Mouse (Mus musculus) forebrain, embryonic 11.5 days (tissue): ENCODE data around the gene Arid1b. TPM values are rescaled to one million over a fixed set of nuclear protein-coding genes. Genes with fewer than 3 reads are reported as not detected.

Experiments
- ATAC-seq: fragments of 200-750 bp; cut with Nextera tagmentation; replicated peaks from 2 replicates; pipeline ENCODE4 v1.8.0; 2017; ENCODE audit warnings: moderate TSS enrichment; ENCODE audit not compliant: low FRiP score
- DNase-seq: peaks from one replicate; pipeline ENCODE4 v3.0.0-alpha.2; 2017; ENCODE audit warnings: low spot score
- H3K27ac ChIP-seq: fragments of 300-500 bp; sonication (generic); 2 replicates; pipeline ENCODE4 v1.5.1; 2014; ENCODE audit warnings: low read depth, low read length
- H3K27me3 ChIP-seq: fragments of 300-500 bp; sonication (generic); 2 replicates; pipeline ENCODE4 v1.6.1; 2014; ENCODE audit warnings: mild to moderate bottlenecking, low read length, mixed read lengths; ENCODE audit not compliant: control insufficient read depth, insufficient read depth
- H3K36me3 ChIP-seq: fragments of 300-500 bp; sonication (generic); 2 replicates; pipeline ENCODE4 v1.6.1; 2014; ENCODE audit warnings: mild to moderate bottlenecking, low read length, moderate library complexity, mixed read lengths; ENCODE audit not compliant: control insufficient read depth, insufficient read depth
- H3K4me1 ChIP-seq: fragments of 300-500 bp; sonication (generic); replicated peaks from 2 replicates; pipeline ENCODE4 v1.6.1; 2014; ENCODE audit warnings: low read length, mixed read lengths; ENCODE audit not compliant: control insufficient read depth, insufficient read depth
- H3K4me2 ChIP-seq: fragments of 300-500 bp; sonication (generic); 2 replicates; pipeline ENCODE4 v1.6.1; 2014; ENCODE audit warnings: low read depth, mild to moderate bottlenecking, low read length, moderate library complexity, mixed read lengths; ENCODE audit not compliant: severe bottlenecking
- H3K4me3 ChIP-seq: fragments of 300-500 bp; sonication (generic); 2 replicates; pipeline ENCODE4 v1.5.1; 2014; ENCODE audit warnings: low read depth, low read length
- H3K9ac ChIP-seq: fragments of 300-500 bp; sonication (generic); 2 replicates; pipeline ENCODE4 v1.6.1; 2014; ENCODE audit warnings: low read length
- H3K9me3 ChIP-seq: fragments of 300-500 bp; sonication (generic); 2 replicates; pipeline ENCODE4 v1.6.1; 2016; ENCODE audit warnings: low read length, mixed read lengths; ENCODE audit not compliant: control insufficient read depth
- WGBS: fragments of 180-500 bp; shearing (Covaris S2); extraction: QIAGEN DNeasy Blood & Tissue Kit; methylation state at CpG from one replicate; pipeline ENCODE4 v1.1.7; 2014; 5-methylcytosine and 5-hydroxymethylcytosine counted together
- polyA plus RNA-seq: library from polyadenylated mRNA; unstranded; fragments of >200 nt; fragmentation: Nextera tagmentation; extraction: Ambion mirVana; gene quantifications from 2 replicates; pipeline ENCODE4 v1.2.1, GENCODE M21; 2014

Gene Arid1b
- polyA plus RNA-seq, 1 experiment from 2014 or later = 16.3 TPM

GRCm38 (mm10) chr17:5344426-5344825, 350.3 kb downstream of the Arid1b start:
- Histone ChIP-seq H3K27me3 (no peaks in the 10 kb centered on the region), H3K36me3 (peaks cover 6% of the 10 kb centered on the region; the same call in 1 of the 2 replicates), H3K4me1 (no peaks in the 10 kb centered on the region), H3K4me2 (no peak overlapping the region), H3K4me3 (no peak overlapping the region), H3K9me3 (no peaks in the 10 kb centered on the region), H3K27ac (no peak overlapping the region), H3K9ac (no peak overlapping the region)
- no peak for ATAC-seq
- 96% methylated on average over 1 of the region's 1 CpGs for WGBS
- DNase-seq = no peak

DNA sequence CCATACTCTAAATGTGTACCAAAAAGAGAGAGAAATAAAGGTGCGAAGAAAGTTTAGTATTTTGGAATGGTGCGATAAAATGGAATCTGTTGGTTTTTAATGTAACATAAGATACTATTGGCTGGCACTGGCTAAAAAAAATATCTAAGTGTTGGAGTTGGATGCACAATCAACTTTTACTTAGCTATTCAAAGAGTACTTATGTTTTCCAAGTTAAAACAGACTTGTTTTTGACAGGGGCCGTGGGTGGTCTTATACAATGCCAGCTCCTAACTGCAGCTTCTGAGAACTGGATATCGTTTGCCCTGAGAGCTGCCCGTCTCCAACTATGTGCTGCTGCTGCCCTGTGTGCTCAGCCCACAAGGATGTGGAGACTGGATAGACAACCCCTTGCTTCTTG, 351.7 kb downstream of the Arid1b start:
- Histone ChIP-seq H3K4me2 (no peak overlapping the region), H3K27ac (no peak overlapping the region), H3K36me3 (peaks cover 6% of the 10 kb centered on the region; the same call in 1 of the 2 replicates), H3K9ac (no peak overlapping the region), H3K4me1 (no peaks in the 10 kb centered on the region), H3K27me3 (no peaks in the 10 kb centered on the region), H3K9me3 (no peaks in the 10 kb centered on the region), H3K4me3 (no peak overlapping the region)
- WGBS = 88% methylated on average over 5 of the region's 5 CpGs
- ATAC-seq (no peak), DNase-seq (no peak)

GRCm38 (mm10) chr17:5352901-5353300, 358.8 kb downstream of the Arid1b start:
- 86% methylated on average over 5 of the region's 5 CpGs for whole genome bisulfite sequencing
- no peak for ATAC-seq
- Histone ChIP-seq H3K4me3 (no peak overlapping the region), H3K9me3 (no peaks in the 10 kb centered on the region), H3K9ac (no peak overlapping the region), H3K4me2 (no peak overlapping the region), H3K27me3 (no peaks in the 10 kb centered on the region), H3K27ac (no peak overlapping the region), H3K36me3 (no peaks in the 10 kb centered on the region), H3K4me1 (no peaks in the 10 kb centered on the region)
- no peak for DNase-seq

DNA sequence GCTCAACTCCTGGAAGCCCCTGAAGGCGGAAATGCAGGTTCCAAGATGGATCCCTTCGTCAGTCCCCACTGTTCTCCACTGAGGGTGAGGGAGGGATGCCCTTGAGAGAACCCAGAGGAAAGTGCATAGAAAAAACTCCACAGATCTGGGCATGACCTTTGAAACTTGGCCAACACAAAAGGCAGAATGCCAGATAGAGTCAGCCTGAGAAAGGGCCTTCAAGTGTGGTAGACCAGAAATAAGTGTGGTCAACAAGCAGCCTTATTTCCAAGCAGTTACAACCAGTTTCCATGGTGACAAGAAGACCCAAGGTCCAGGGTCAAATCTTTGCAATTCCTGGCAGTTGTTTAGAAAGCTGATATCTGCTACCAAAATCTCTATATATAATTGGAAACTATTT, 366.6 kb downstream of the Arid1b start:
- WGBS = 61% methylated on average over 2 of the region's 2 CpGs
- no peak for ATAC-seq
- Histone ChIP-seq H3K9ac (no peak overlapping the region), H3K27ac (no peak overlapping the region), H3K4me1 (no peaks in the 10 kb centered on the region), H3K27me3 (no peaks in the 10 kb centered on the region), H3K4me3 (no peak overlapping the region), H3K36me3 (no peaks in the 10 kb centered on the region), H3K9me3 (no peaks in the 10 kb centered on the region), H3K4me2 (no peak overlapping the region)
- no peak for DNase-seq

GRCm38 (mm10) chr17:5365992-5366398, 371.9 kb downstream of the Arid1b start:
- no peaks in the 10 kb centered on the region for H3K27me3 ChIP-seq
- no peak overlapping the region for H3K4me2 ChIP-seq
- WGBS = 83% methylated on average over 8 of the region's 8 CpGs
- H3K27ac ChIP-seq = no peak overlapping the region
- ATAC-seq = no peak
- no peaks in the 10 kb centered on the region for H3K9me3 ChIP-seq
- no peak overlapping the region for H3K9ac ChIP-seq
- DNase-seq = peak; percentile 37
- no peak overlapping the region for H3K4me3 ChIP-seq
- H3K4me1 ChIP-seq = no peaks in the 10 kb centered on the region
- H3K36me3 ChIP-seq = no peaks in the 10 kb centered on the region

- 78% methylated on average over 4 of the region's 4 CpGs for WGBS
- H3K27me3 ChIP-seq = no peaks in the 10 kb centered on the region
- no peak overlapping the region for H3K9ac ChIP-seq
- H3K4me1 ChIP-seq = no peaks in the 10 kb centered on the region
- H3K4me3 ChIP-seq = no peak overlapping the region
- ATAC-seq (no peak), DNase-seq (no peak)
- H3K9me3 ChIP-seq = no peaks in the 10 kb centered on the region
- H3K36me3 ChIP-seq = no peaks in the 10 kb centered on the region
- no peak overlapping the region for H3K4me2 ChIP-seq
- no peak overlapping the region for H3K27ac ChIP-seq
Observed at GRCm38 (mm10) chr17:5371032-5371431, 376.9 kb downstream of the Arid1b start.

- ATAC-seq = no peak
- DNase-seq = no peak
- H3K9me3 ChIP-seq = no peaks in the 10 kb centered on the region
- no peak overlapping the region for H3K4me2 ChIP-seq
- WGBS = 73% methylated on average over 7 of the region's 7 CpGs
- H3K27ac ChIP-seq = no peak overlapping the region
- H3K36me3 ChIP-seq = no peaks in the 10 kb centered on the region
- H3K4me3 ChIP-seq = no peak overlapping the region
- H3K9ac ChIP-seq = no peak overlapping the region
- H3K4me1 ChIP-seq = no peaks in the 10 kb centered on the region
- H3K27me3 ChIP-seq = no peaks in the 10 kb centered on the region
Observed at GRCm38 (mm10) chr17:5371521-5371920, 377.4 kb downstream of the Arid1b start.

DNA sequence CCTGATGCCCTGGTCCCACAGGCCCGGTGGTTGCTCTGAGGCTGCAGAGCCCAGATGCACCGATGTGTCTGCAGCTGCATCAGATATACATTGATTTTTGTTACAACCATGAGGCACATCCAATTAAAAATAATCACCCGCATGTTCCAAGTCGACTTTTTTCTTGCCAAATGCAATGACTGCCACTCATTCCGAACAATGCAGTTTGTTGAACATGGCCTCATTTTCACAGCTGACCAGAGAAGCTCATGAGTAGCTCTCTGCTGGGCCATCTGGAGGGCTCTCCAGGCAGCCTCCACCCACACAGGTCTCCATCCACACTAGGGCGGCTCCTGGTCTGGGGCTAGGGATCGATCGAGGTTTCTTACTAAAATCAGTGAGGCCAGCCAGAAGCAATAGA, 378.8 kb downstream of the Arid1b start:
- Histone ChIP-seq H3K27ac (no peak overlapping the region), H3K4me2 (no peak overlapping the region), H3K9me3 (no peaks in the 10 kb centered on the region), H3K4me1 (no peaks in the 10 kb centered on the region), H3K27me3 (no peaks in the 10 kb centered on the region), H3K9ac (no peak overlapping the region), H3K4me3 (no peak overlapping the region), H3K36me3 (no peaks in the 10 kb centered on the region)
- no peak for ATAC-seq
- no peak for DNase-seq
- WGBS = 87% methylated on average over 8 of the region's 8 CpGs

GRCm38 (mm10) chr17:5377151-5377929, 383.2 kb downstream of the Arid1b start:
- 37% methylated on average over 11 of the region's 11 CpGs for WGBS
- Histone ChIP-seq H3K9ac (no peak overlapping the region), H3K27ac (no peak overlapping the region), H3K27me3 (no peaks in the 10 kb centered on the region), H3K4me3 (no peak overlapping the region), H3K9me3 (no peaks in the 10 kb centered on the region), H3K36me3 (no peaks in the 10 kb centered on the region), H3K4me1 (no peaks in the 10 kb centered on the region), H3K4me2 (no peak overlapping the region)
- ATAC-seq = no peak
- no peak for DNase-seq
